Mouse (Mus musculus): ENCODE results near the gene Ear1. TPM values are rescaled to one million over a fixed set of nuclear protein-coding genes. Genes with fewer than 3 reads are reported as not detected.
"Not testable (repeated sequence)": the region's sequence is repeated elsewhere in the genome, so short reads cannot be mapped to it uniquely, and the experiment has no call there.

Gene Ear1
- total RNA-seq (2021), result not detected
- long read RNA-seq, experiment 1, result 0 reads
- long read RNA-seq, experiment 2, result 0 reads

GRCm38 (mm10) chr14:43875417-43875816, at the start of gene Ear1:
Gene Ear1, minus strand, starts transcription at chr14:43875517.
- not testable (repeated sequence) for DNase-seq (ENCODE audit: low spot score in 2 of 2); H3K27ac ChIP-seq; H3K4me3 ChIP-seq

GRCm38 (mm10) chr14:43924688-43925403, 49.5 kb upstream of the Ear1 start, which contains the start of gene Gm8113:
Gene Gm8113, plus strand, starts transcription at chr14:43925390.
- TF ChIP-seq CTCF (conservative IDR thresholded peaks at IDR 0.05), result peak; percentile 83
- peak within 1 kb of the TSS; percentile 47 for H3K4me3 ChIP-seq
- DNase-seq (ENCODE audit: low spot score in 2 of 2), result peak; percentile 1 to 46
- not testable (repeated sequence) for H3K27ac ChIP-seq

- H3K27ac ChIP-seq; DNase-seq (ENCODE audit: low spot score in 2 of 2); H3K4me3 ChIP-seq: not testable (repeated sequence)
Measured at GRCm38 (mm10) chr14:43923459-43923858, 48.1 kb upstream of the Ear1 start, which contains the start of gene Ear10. Gene Ear10, minus strand, starts transcription at chr14:43923559.

- not testable (repeated sequence) for DNase-seq (ENCODE audit: low spot score in 2 of 2); H3K4me3 ChIP-seq; H3K27ac ChIP-seq
Measured at GRCm38 (mm10) chr14:43918214-43918613, 42.9 kb upstream of the Ear1 start.

- H3K27ac ChIP-seq; DNase-seq (ENCODE audit: low spot score in 2 of 2); H3K4me3 ChIP-seq: not testable (repeated sequence)
Measured at GRCm38 (mm10) chr14:43898577-43898976, 23.3 kb upstream of the Ear1 start.

- not testable (repeated sequence) for H3K4me3 ChIP-seq; H3K27ac ChIP-seq; DNase-seq (ENCODE audit: low spot score in 2 of 2)
Measured at GRCm38 (mm10) chr14:43895357-43895756, 20.0 kb upstream of the Ear1 start.

- DNase-seq (ENCODE audit: low spot score in 2 of 2), result not testable (repeated sequence)
Measured at GRCm38 (mm10) chr14:43891288-43891687, 16.0 kb upstream of the Ear1 start.

GRCm38 (mm10) chr14:43886235-43886634, 10.9 kb upstream of the Ear1 start:
- H3K4me3 ChIP-seq; H3K27ac ChIP-seq; DNase-seq (ENCODE audit: low spot score in 2 of 2): not testable (repeated sequence)

More at GRCm38 (mm10) chr14:43891288-43891687, 16.0 kb upstream of the Ear1 start:
- not testable (repeated sequence) for H3K27ac ChIP-seq, H3K4me3 ChIP-seq

- H3K27ac ChIP-seq; DNase-seq (ENCODE audit: low spot score in 2 of 2); H3K4me3 ChIP-seq: not testable (repeated sequence)
Measured at GRCm38 (mm10) chr14:43879966-43880545, 4.7 kb upstream of the Ear1 start.

GRCm38 (mm10) chr14:43877789-43878188, 2.5 kb upstream of the Ear1 start:
- not testable (repeated sequence) for DNase-seq (ENCODE audit: low spot score in 2 of 2); H3K27ac ChIP-seq; H3K4me3 ChIP-seq

- H3K4me3 ChIP-seq; DNase-seq (ENCODE audit: low spot score in 2 of 2); H3K27ac ChIP-seq: not testable (repeated sequence)
Measured at GRCm38 (mm10) chr14:43874862-43875261, 455 bp downstream of the Ear1 start.

- TF ChIP-seq CTCF (conservative IDR thresholded peaks at IDR 0.05), result peak; percentile 68
- not testable (repeated sequence) for H3K4me3 ChIP-seq, H3K27ac ChIP-seq
- peak; percentile 5 to 13 for DNase-seq (ENCODE audit: low spot score in 2 of 2)
Measured at GRCm38 (mm10) chr14:43860522-43860921, 14.8 kb downstream of the Ear1 start.

- not testable (repeated sequence) for H3K27ac ChIP-seq; DNase-seq (ENCODE audit: low spot score in 2 of 2); H3K4me3 ChIP-seq
Measured at GRCm38 (mm10) chr14:43859465-43859864, 15.9 kb downstream of the Ear1 start.

GRCm38 (mm10) chr14:43843949-43844573, 31.3 kb downstream of the Ear1 start:
- DNase-seq (ENCODE audit: low spot score in 2 of 2); H3K27ac ChIP-seq; H3K4me3 ChIP-seq: not testable (repeated sequence)

GRCm38 (mm10) chr14:43840976-43841375, 34.3 kb downstream of the Ear1 start:
- not testable (repeated sequence) for H3K4me3 ChIP-seq; H3K27ac ChIP-seq; DNase-seq (ENCODE audit: low spot score in 2 of 2)

GRCm38 (mm10) chr14:43835366-43835765, 40.0 kb downstream of the Ear1 start:
- H3K27ac ChIP-seq; H3K4me3 ChIP-seq; DNase-seq (ENCODE audit: low spot score in 2 of 2): not testable (repeated sequence)

- H3K4me3 ChIP-seq; H3K27ac ChIP-seq; DNase-seq (ENCODE audit: low spot score in 2 of 2): not testable (repeated sequence)
Measured at GRCm38 (mm10) chr14:43830385-43830784, 44.9 kb downstream of the Ear1 start.

GRCm38 (mm10) chr14:43824176-43824575, 51.1 kb downstream of the Ear1 start:
- H3K4me3 ChIP-seq; H3K27ac ChIP-seq; DNase-seq (ENCODE audit: low spot score in 2 of 2): not testable (repeated sequence)

GRCm38 (mm10) chr14:43821869-43822268, 53.4 kb downstream of the Ear1 start:
- DNase-seq (ENCODE audit: low spot score in 2 of 2); H3K4me3 ChIP-seq; H3K27ac ChIP-seq: not testable (repeated sequence)

All from layer of hippocampus, adult 2 months (tissue).